Mouse (Mus musculus) small intestine, adult 2 months (tissue): ENCODE measurements around the gene Capzb. TPM values are rescaled to one million over a fixed set of nuclear protein-coding genes. Genes with fewer than 3 reads are reported as not detected.

Source experiments
- H3K27ac ChIP-seq: fragments of 200-500 bp; 2 replicates; pipeline ENCODE4 v1.5.1; 2012; ENCODE audit warnings: low read depth, low read length, control low read depth, inconsistent platforms; ENCODE audit not compliant: insufficient read depth
- H3K27me3 ChIP-seq: fragments of 200-500 bp; 2 replicates; pipeline ENCODE4 v1.6.1; 2012; ENCODE audit warnings: mild to moderate bottlenecking, moderate library complexity, low read length, inconsistent platforms; ENCODE audit not compliant: control insufficient read depth, insufficient read depth
- H3K36me3 ChIP-seq: fragments of 200-500 bp; 2 replicates; pipeline ENCODE4 v1.6.1; 2012; ENCODE audit warnings: mild to moderate bottlenecking, low read length, control low read depth, inconsistent platforms; ENCODE audit not compliant: control insufficient read depth, insufficient read depth
- H3K4me1 ChIP-seq: fragments of 200-500 bp; 2 replicates; pipeline ENCODE4 v1.6.1; 2012; ENCODE audit warnings: low read length, inconsistent platforms, mixed read lengths; ENCODE audit not compliant: control insufficient read depth, insufficient read depth, insufficient read length
- H3K4me3 ChIP-seq: fragments of 200-500 bp; 2 replicates; pipeline ENCODE4 v1.5.1; 2012; ENCODE audit warnings: low read depth, mild to moderate bottlenecking, control low read depth, inconsistent platforms, low read length, moderate library complexity
- CTCF ChIP-seq: fragments of 200-500 bp; IDR thresholded peaks from 2 replicates; pipeline ENCODE4 v1.5.1; 2012; ENCODE audit warnings: low read depth, mild to moderate bottlenecking, control low read depth, inconsistent platforms, low read length, moderate library complexity, mixed read lengths; ENCODE audit not compliant: insufficient replicate concordance, insufficient read length; ENCODE audit errors: extremely low read depth
- POLR2A ChIP-seq: fragments of 200-500 bp; IDR thresholded peaks from 2 replicates; pipeline ENCODE4 v1.6.1; 2012; ENCODE audit warnings: low read depth, mild to moderate bottlenecking, control low read depth, inconsistent platforms, low read length, moderate library complexity
- WGBS: fragments of 180-500 bp; shearing (Covaris S2); methylation state at CpG from one replicate; pipeline ENCODE4 v1.1.7; 2018; 5-methylcytosine and 5-hydroxymethylcytosine counted together
- polyA plus RNA-seq: library from polyadenylated mRNA; depleted of rRNA; stranded (reverse); fragments of >200 nt; gene quantifications from 2 replicates; pipeline ENCODE4 v1.2.3, GENCODE M21; 2012; rRNA removed

Capzb gene
- polyA plus RNA-seq, 1 experiment = 390 TPM

DNA sequence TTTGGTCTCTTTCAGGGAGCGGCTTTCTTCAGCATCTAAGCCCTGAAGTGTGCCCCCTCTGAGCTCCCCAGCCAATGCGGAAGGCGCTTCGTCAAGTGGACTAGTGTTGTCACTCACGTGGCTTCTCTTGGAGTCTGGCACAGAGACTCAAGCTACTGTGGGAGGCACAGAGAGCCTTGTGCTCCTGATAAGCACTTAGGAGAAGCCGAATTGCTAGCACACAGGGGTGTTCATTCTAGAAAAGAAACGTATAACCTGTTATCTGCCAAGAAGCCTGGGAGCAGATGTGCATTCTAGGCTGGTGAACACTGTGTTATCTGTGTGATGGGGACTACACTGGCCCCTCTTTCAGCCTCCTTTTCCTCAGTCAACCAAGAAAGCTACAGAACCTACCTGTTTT, 142.8 kb downstream of the Capzb start:
- Histone ChIP-seq H3K27me3 (no peaks in the 10 kb centered on the region), H3K36me3 (no peaks in the 10 kb centered on the region), H3K4me1 (0 out of 2 replicates have a peak, but pooled peaks cover 3% of the 10 kb centered on the region), H3K27ac (no peak overlapping the region), H3K4me3 (no peak overlapping the region)
- TF ChIP-seq POLR2A (no peak), CTCF (no peak)
- 23% methylated on average over 7 of the region's 7 CpGs for WGBS

DNA sequence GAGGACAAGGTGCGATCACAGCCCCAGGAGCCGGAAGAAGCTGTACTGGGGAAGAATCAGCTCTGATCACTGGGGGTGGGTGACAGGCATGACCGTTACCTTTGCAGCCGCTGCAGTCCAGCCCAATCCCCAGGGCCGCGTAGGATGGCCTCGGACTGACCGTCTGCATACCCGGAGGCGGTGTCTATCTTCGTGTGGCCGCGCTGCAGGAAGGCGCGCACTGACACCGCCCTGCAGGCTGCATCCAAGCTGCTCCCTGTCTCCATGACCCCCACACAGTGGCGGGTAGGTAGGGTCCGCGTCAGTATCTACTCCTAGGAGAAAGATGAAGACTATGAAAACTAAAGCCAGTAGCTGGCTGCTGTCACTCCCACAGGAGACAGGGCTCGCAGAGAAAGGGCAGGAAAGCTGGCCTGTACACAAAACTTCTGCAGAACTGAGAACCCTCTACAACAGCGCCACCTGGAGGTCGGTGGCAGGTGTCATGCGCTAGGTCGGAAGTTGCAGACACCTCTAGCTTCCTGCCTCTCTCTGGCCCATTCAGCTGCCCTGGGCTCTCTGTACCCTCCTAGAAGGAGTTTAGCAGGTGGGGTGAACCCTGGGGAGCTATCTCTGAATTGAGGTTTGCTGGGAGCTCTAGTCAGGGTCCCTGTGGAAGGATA, 144.3 kb downstream of the Capzb start:
- 14% methylated on average over 24 of the region's 24 CpGs for WGBS
- Histone ChIP-seq H3K36me3 (no peaks in the 10 kb centered on the region), H3K27me3 (no peaks in the 10 kb centered on the region), H3K4me1 (peaks cover 5% of the 10 kb centered on the region; the same call in 1 of the 2 replicates), H3K4me3 (peak overlapping the region; percentile 52), H3K27ac (no peak overlapping the region)
- TF ChIP-seq CTCF (peak; percentile 86), POLR2A (no peak)

DNA sequence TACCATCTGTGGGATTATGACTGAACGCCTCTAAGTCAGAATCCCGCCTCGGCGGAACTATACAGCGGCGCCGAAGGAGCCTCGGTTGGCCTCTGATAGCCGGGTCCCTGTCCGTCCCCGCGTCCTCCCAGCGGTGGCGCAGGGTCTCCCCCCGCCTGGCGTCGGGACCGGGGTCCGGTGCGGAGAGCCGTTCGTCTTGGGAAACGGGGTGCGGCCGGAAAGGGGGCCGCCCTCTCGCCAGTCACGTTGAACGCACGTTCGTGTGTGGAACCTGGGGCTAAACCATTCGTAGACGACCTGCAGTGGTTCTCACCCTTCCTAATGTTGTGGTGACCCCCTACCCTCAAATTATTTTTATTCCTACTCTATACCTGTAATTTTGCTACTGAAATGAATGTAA, 145.4 kb downstream of the Capzb start:
- Histone ChIP-seq H3K4me3 (no peak overlapping the region), H3K4me1 (peaks cover 5% of the 10 kb centered on the region; the same call in 1 of the 2 replicates), H3K27ac (no peak overlapping the region), H3K27me3 (no peaks in the 10 kb centered on the region), H3K36me3 (no peaks in the 10 kb centered on the region)
- 64% methylated on average over 33 of the region's 33 CpGs for WGBS
- TF ChIP-seq CTCF (no peak), POLR2A (no peak)

GRCm38 (mm10) chr4:139340835-139341234, 148.1 kb downstream of the Capzb start:
- WGBS = 78% methylated on average over 4 of the region's 4 CpGs
- Histone ChIP-seq H3K36me3 (no peaks in the 10 kb centered on the region), H3K27me3 (no peaks in the 10 kb centered on the region), H3K4me3 (no peak overlapping the region), H3K27ac (no peak overlapping the region), H3K4me1 (peaks cover 5% of the 10 kb centered on the region; the same call in 1 of the 2 replicates)
- TF ChIP-seq CTCF = no peak
- no peak for TF ChIP-seq POLR2A

Other genes with a start within 250 kb of the Capzb start
- gene Rnf186, start 225.8 kb upstream of the Capzb start, polyA plus RNA-seq = 309 and 461 TPM in 2 replicates
- 23.2 and 34.2 TPM in 2 replicates for gene Tmco4, start 220.0 kb upstream of the Capzb start, polyA plus RNA-seq
- 0.76 and 1.8 TPM in 2 replicates for gene Htr6, start 117.3 kb upstream of the Capzb start, polyA plus RNA-seq
- 72.9 and 160 TPM in 2 replicates for gene Nbl1, start 99.9 kb upstream of the Capzb start, polyA plus RNA-seq
- 15.4 and 29.4 TPM in 2 replicates for gene Minos1, start 61.8 kb upstream of the Capzb start, polyA plus RNA-seq
- gene Pqlc2, start 117.8 kb downstream of the Capzb start, polyA plus RNA-seq = 26.4 and 49.8 TPM in 2 replicates
- gene Akr7a5, start 117.8 kb downstream of the Capzb start, polyA plus RNA-seq = 136 and 209 TPM in 2 replicates
- gene Mrto4, start 159.7 kb downstream of the Capzb start, polyA plus RNA-seq = 8.0 and 8.4 TPM in 2 replicates
- 9.0 and 13.6 TPM in 2 replicates for gene Emc1, start 159.7 kb downstream of the Capzb start, polyA plus RNA-seq
- 96.1 and 199 TPM in 2 replicates for gene Ubr4, start 159.7 kb downstream of the Capzb start, polyA plus RNA-seq